Mouse (Mus musculus): ENCODE measurements around the gene Atp8a1. TPM values are rescaled to one million over a fixed set of nuclear protein-coding genes. Genes with fewer than 3 reads are reported as not detected.

The Atp8a1 gene
- polyA plus RNA-seq, 1 experiment = 2.4 TPM

GRCm38 (mm10) chr5:67673008-67673407 lies 174.2 kb downstream of the Atp8a1 start:
- TF ChIP-seq POLR2A (IDR thresholded peaks at IDR 0.05; ENCODE audit: control insufficient read depth, low read depth, low read length) = no peak
- no peak for TF ChIP-seq CTCF (IDR thresholded peaks at IDR 0.05; ENCODE audit: control insufficient read depth, insufficient read depth, insufficient replicate concordance, low read depth, low read length)
- H3K27ac ChIP-seq (ENCODE audit: control insufficient read depth, insufficient read depth, low read depth, low read length) = no peak overlapping the region
- no peaks in the 10 kb centered on the region for H3K4me1 ChIP-seq (ENCODE audit: control insufficient read depth, insufficient read depth, low read length)
- H3K36me3 ChIP-seq (ENCODE audit: control insufficient read depth, insufficient read depth, low read length) = no peaks in the 10 kb centered on the region
- H3K4me3 ChIP-seq (ENCODE audit: control insufficient read depth, low read depth, low read length) = no peak overlapping the region
- H3K27me3 ChIP-seq (ENCODE audit: control insufficient read depth, insufficient read depth, low read length) = no peaks in the 10 kb centered on the region

- TF ChIP-seq CTCF (IDR thresholded peaks at IDR 0.05; ENCODE audit: control insufficient read depth, insufficient read depth, insufficient replicate concordance, low read depth, low read length) (no peak), POLR2A (IDR thresholded peaks at IDR 0.05; ENCODE audit: control insufficient read depth, low read depth, low read length) (no peak)
- H3K36me3 ChIP-seq (ENCODE audit: control insufficient read depth, insufficient read depth, low read length) = no peaks in the 10 kb centered on the region
- H3K4me1 ChIP-seq (ENCODE audit: control insufficient read depth, insufficient read depth, low read length) = peaks cover 2% of the 10 kb centered on the region
- H3K27me3 ChIP-seq (ENCODE audit: control insufficient read depth, insufficient read depth, low read length) = no peaks in the 10 kb centered on the region
- H3K4me3 ChIP-seq (ENCODE audit: control insufficient read depth, low read depth, low read length) = no peak overlapping the region
- H3K27ac ChIP-seq (ENCODE audit: control insufficient read depth, insufficient read depth, low read depth, low read length) = no peak overlapping the region
Measured at GRCm38 (mm10) chr5:67670158-67670557, 177.1 kb downstream of the Atp8a1 start.

- Histone ChIP-seq H3K36me3 (ENCODE audit: control insufficient read depth, insufficient read depth, low read length) (no peaks in the 10 kb centered on the region), H3K4me3 (ENCODE audit: control insufficient read depth, low read depth, low read length) (no peak overlapping the region), H3K27ac (ENCODE audit: control insufficient read depth, insufficient read depth, low read depth, low read length) (no peak overlapping the region), H3K4me1 (ENCODE audit: control insufficient read depth, insufficient read depth, low read length) (peaks cover 2% of the 10 kb centered on the region), H3K27me3 (ENCODE audit: control insufficient read depth, insufficient read depth, low read length) (no peaks in the 10 kb centered on the region)
- TF ChIP-seq POLR2A (IDR thresholded peaks at IDR 0.05; ENCODE audit: control insufficient read depth, low read depth, low read length) (no peak), CTCF (IDR thresholded peaks at IDR 0.05; ENCODE audit: control insufficient read depth, insufficient read depth, insufficient replicate concordance, low read depth, low read length) (no peak)
Measured at GRCm38 (mm10) chr5:67669436-67669896, 177.8 kb downstream of the Atp8a1 start.

- no peak overlapping the region for H3K27ac ChIP-seq (ENCODE audit: control insufficient read depth, insufficient read depth, low read depth, low read length)
- H3K4me3 ChIP-seq (ENCODE audit: control insufficient read depth, low read depth, low read length) = no peak overlapping the region
- TF ChIP-seq POLR2A (IDR thresholded peaks at IDR 0.05; ENCODE audit: control insufficient read depth, low read depth, low read length) = no peak
- no peak for TF ChIP-seq CTCF (IDR thresholded peaks at IDR 0.05; ENCODE audit: control insufficient read depth, insufficient read depth, insufficient replicate concordance, low read depth, low read length)
- H3K36me3 ChIP-seq (ENCODE audit: control insufficient read depth, insufficient read depth, low read length) = no peaks in the 10 kb centered on the region
- H3K4me1 ChIP-seq (ENCODE audit: control insufficient read depth, insufficient read depth, low read length) = peaks cover 2% of the 10 kb centered on the region
- no peaks in the 10 kb centered on the region for H3K27me3 ChIP-seq (ENCODE audit: control insufficient read depth, insufficient read depth, low read length)
Measured at GRCm38 (mm10) chr5:67662715-67663114, 184.5 kb downstream of the Atp8a1 start.

- Histone ChIP-seq H3K27ac (ENCODE audit: control insufficient read depth, insufficient read depth, low read depth, low read length) (no peak overlapping the region), H3K27me3 (ENCODE audit: control insufficient read depth, insufficient read depth, low read length) (no peaks in the 10 kb centered on the region), H3K36me3 (ENCODE audit: control insufficient read depth, insufficient read depth, low read length) (no peaks in the 10 kb centered on the region), H3K4me1 (ENCODE audit: control insufficient read depth, insufficient read depth, low read length) (no peaks in the 10 kb centered on the region), H3K4me3 (ENCODE audit: control insufficient read depth, low read depth, low read length) (no peak overlapping the region)
- TF ChIP-seq POLR2A (IDR thresholded peaks at IDR 0.05; ENCODE audit: control insufficient read depth, low read depth, low read length) (no peak), CTCF (IDR thresholded peaks at IDR 0.05; ENCODE audit: control insufficient read depth, insufficient read depth, insufficient replicate concordance, low read depth, low read length) (no peak)
Measured at GRCm38 (mm10) chr5:67659864-67660263, 187.4 kb downstream of the Atp8a1 start.

GRCm38 (mm10) chr5:67656821-67657259 lies 190.4 kb downstream of the Atp8a1 start:
- no peaks in the 10 kb centered on the region for H3K27me3 ChIP-seq (ENCODE audit: control insufficient read depth, insufficient read depth, low read length)
- H3K4me1 ChIP-seq (ENCODE audit: control insufficient read depth, insufficient read depth, low read length) = no peaks in the 10 kb centered on the region
- H3K4me3 ChIP-seq (ENCODE audit: control insufficient read depth, low read depth, low read length) = no peak overlapping the region
- H3K27ac ChIP-seq (ENCODE audit: control insufficient read depth, insufficient read depth, low read depth, low read length) = no peak overlapping the region
- TF ChIP-seq POLR2A (IDR thresholded peaks at IDR 0.05; ENCODE audit: control insufficient read depth, low read depth, low read length) (no peak), CTCF (IDR thresholded peaks at IDR 0.05; ENCODE audit: control insufficient read depth, insufficient read depth, insufficient replicate concordance, low read depth, low read length) (no peak)
- no peaks in the 10 kb centered on the region for H3K36me3 ChIP-seq (ENCODE audit: control insufficient read depth, insufficient read depth, low read length)

GRCm38 (mm10) chr5:67655696-67656519 lies 191.3 kb downstream of the Atp8a1 start:
- H3K27me3 ChIP-seq (ENCODE audit: control insufficient read depth, insufficient read depth, low read length) = no peaks in the 10 kb centered on the region
- no peak for TF ChIP-seq POLR2A (IDR thresholded peaks at IDR 0.05; ENCODE audit: control insufficient read depth, low read depth, low read length)
- TF ChIP-seq CTCF (IDR thresholded peaks at IDR 0.05; ENCODE audit: control insufficient read depth, insufficient read depth, insufficient replicate concordance, low read depth, low read length) = no peak

More at GRCm38 (mm10) chr5:67655696-67656519, 191.3 kb downstream of the Atp8a1 start:
- Histone ChIP-seq H3K4me3 (ENCODE audit: control insufficient read depth, low read depth, low read length) (no peak overlapping the region), H3K27ac (ENCODE audit: control insufficient read depth, insufficient read depth, low read depth, low read length) (no peak overlapping the region), H3K36me3 (ENCODE audit: control insufficient read depth, insufficient read depth, low read length) (no peaks in the 10 kb centered on the region), H3K4me1 (ENCODE audit: control insufficient read depth, insufficient read depth, low read length) (no peaks in the 10 kb centered on the region)
